Mouse (Mus musculus): ENCODE measurements around the gene Gm10309. TPM values are rescaled to one million over a fixed set of nuclear protein-coding genes. Genes with fewer than 3 reads are reported as not detected.

The Gm10309 gene
- total RNA-seq, 1 experiment from 2014 or later = not detected

- no peak for ATAC-seq (replicated peaks in 1 of 2; ENCODE audit: insufficient read depth in 1 of 2, low FRiP score in 2 of 2, low TSS enrichment in 1 of 2, low read depth in 1 of 2, poor library complexity in 2 of 2, severe bottlenecking in 2 of 2)
Observed at GRCm38 (mm10) chr17:86463369-86463768, 41.7 kb downstream of the Gm10309 start.

GRCm38 (mm10) chr17:86460645-86461430 lies 44.2 kb downstream of the Gm10309 start:
- no peak for ATAC-seq (replicated peaks in 1 of 2; ENCODE audit: insufficient read depth in 1 of 2, low FRiP score in 2 of 2, low TSS enrichment in 1 of 2, low read depth in 1 of 2, poor library complexity in 2 of 2, severe bottlenecking in 2 of 2)

GRCm38 (mm10) chr17:86458302-86458980 lies 46.6 kb downstream of the Gm10309 start:
- ATAC-seq (replicated peaks in 1 of 2; ENCODE audit: insufficient read depth in 1 of 2, low FRiP score in 2 of 2, low TSS enrichment in 1 of 2, low read depth in 1 of 2, poor library complexity in 2 of 2, severe bottlenecking in 2 of 2) = no peak

GRCm38 (mm10) chr17:86456512-86456911 lies 48.5 kb downstream of the Gm10309 start:
- no peak for ATAC-seq (replicated peaks in 1 of 2; ENCODE audit: insufficient read depth in 1 of 2, low FRiP score in 2 of 2, low TSS enrichment in 1 of 2, low read depth in 1 of 2, poor library complexity in 2 of 2, severe bottlenecking in 2 of 2)

- no peak for ATAC-seq (replicated peaks in 1 of 2; ENCODE audit: insufficient read depth in 1 of 2, low FRiP score in 2 of 2, low TSS enrichment in 1 of 2, low read depth in 1 of 2, poor library complexity in 2 of 2, severe bottlenecking in 2 of 2)
Observed at GRCm38 (mm10) chr17:86454351-86454706, 50.7 kb downstream of the Gm10309 start.

GRCm38 (mm10) chr17:86453673-86454350 lies 51.2 kb downstream of the Gm10309 start:
- no peak for ATAC-seq (replicated peaks in 1 of 2; ENCODE audit: insufficient read depth in 1 of 2, low FRiP score in 2 of 2, low TSS enrichment in 1 of 2, low read depth in 1 of 2, poor library complexity in 2 of 2, severe bottlenecking in 2 of 2)

- no peak for ATAC-seq (replicated peaks in 1 of 2; ENCODE audit: insufficient read depth in 1 of 2, low FRiP score in 2 of 2, low TSS enrichment in 1 of 2, low read depth in 1 of 2, poor library complexity in 2 of 2, severe bottlenecking in 2 of 2)
Observed at GRCm38 (mm10) chr17:86452934-86453333, 52.1 kb downstream of the Gm10309 start.

Other genes with a start within 250 kb of the Gm10309 start
- gene Epas1, start 248.5 kb upstream of the Gm10309 start, total RNA-seq (2017) = not detected in 2 replicates